Mouse (Mus musculus) liver, embryonic 14.5 days (tissue): ENCODE measurements at regions not wholly inside any gene's neighbourhood (a gene's known extent, or its start where the extent isn't known, plus 50 kb on each side); places are given as distances from the start of the nearest gene placed in this dataset.

Source experiments
- ATAC-seq: fragments of 200-750 bp; cut with Nextera tagmentation; 2 replicates; pipeline ENCODE4 v1.8.0; 2017; ENCODE audit warnings: moderate number of reproducible peaks, mild to moderate bottlenecking, moderate library complexity; ENCODE audit not compliant: insufficient read depth
- DNase-seq, 3 experiments: peaks; one replicate each; pipeline ENCODE4 v3.0.0-alpha.2; 2012 to 2013; ENCODE audit warnings: low read depth in 3 of 3, low spot score in 3 of 3
- H3K27ac ChIP-seq: fragments of 300-500 bp; sonication (generic); 2 replicates; pipeline ENCODE4 v1.5.1; 2014; ENCODE audit warnings: moderate library complexity, mild to moderate bottlenecking, control low read depth, inconsistent platforms
- H3K27me3 ChIP-seq: fragments of 300-500 bp; sonication (generic); 2 replicates; pipeline ENCODE4 v1.6.1; 2014; ENCODE audit warnings: mild to moderate bottlenecking, low read length, moderate library complexity; ENCODE audit not compliant: control insufficient read depth, insufficient read depth
- H3K36me3 ChIP-seq: fragments of 300-500 bp; sonication (generic); replicated peaks from 2 replicates; pipeline ENCODE4 v1.6.1; 2014; ENCODE audit warnings: low read depth; ENCODE audit not compliant: control insufficient read depth, insufficient read depth
- H3K4me1 ChIP-seq, 2 experiments: fragments of 200-500 bp in 1 of 2; fragments of 300-500 bp in 1 of 2; sonication (generic) in 1 of 2; replicated peaks; 2 replicates each; pipeline ENCODE4 v1.6.1; 2012 to 2014; ENCODE audit warnings: antibody characterized with exemption in 1 of 2, inconsistent platforms in 1 of 2, low read length in 1 of 2; ENCODE audit not compliant: control insufficient read depth in 2 of 2, insufficient read depth in 2 of 2
- H3K4me2 ChIP-seq: fragments of 300-500 bp; sonication (generic); 2 replicates; pipeline ENCODE4 v1.6.1; 2014; ENCODE audit warnings: low read depth, mild to moderate bottlenecking, control low read depth, moderate library complexity
- H3K4me3 ChIP-seq, 2 experiments: fragments of 200-500 bp in 1 of 2; fragments of 300-500 bp in 1 of 2; sonication (generic) in 1 of 2; 2 replicates each; pipeline ENCODE4 v1.5.1; 2012 to 2014; ENCODE audit warnings: low read depth in 2 of 2, low read length in 2 of 2, mild to moderate bottlenecking in 2 of 2, control low read depth in 1 of 2, inconsistent platforms in 1 of 2, moderate library complexity in 1 of 2; ENCODE audit not compliant: insufficient read depth in 1 of 2
- H3K9ac ChIP-seq: fragments of 300-500 bp; sonication (generic); replicated peaks from 2 replicates; pipeline ENCODE4 v1.6.1; 2014; ENCODE audit warnings: mild to moderate bottlenecking, control low read depth, moderate library complexity
- H3K9me3 ChIP-seq: fragments of 300-500 bp; sonication (generic); 2 replicates; pipeline ENCODE4 v1.6.1; 2016; ENCODE audit warnings: low read length, mixed read lengths; ENCODE audit not compliant: control insufficient read depth
- CTCF ChIP-seq: IDR thresholded peaks from 2 replicates; pipeline ENCODE4 v1.5.1; 2016; ENCODE audit warnings: antibody characterized with exemption, low read depth, control low read depth
- EP300 ChIP-seq: IDR thresholded peaks from 2 replicates; pipeline ENCODE4 v1.6.1; 2016; ENCODE audit warnings: antibody characterized with exemption, low read depth
- whole genome bisulfite sequencing: fragments of 180-500 bp; shearing (Covaris S2); extraction: QIAGEN DNeasy Blood & Tissue Kit; methylation state at CpG from one replicate; pipeline ENCODE4 v1.1.7; 2014; ENCODE audit not compliant: insufficient replicate concordance; 5-methylcytosine and 5-hydroxymethylcytosine counted together

DNA sequence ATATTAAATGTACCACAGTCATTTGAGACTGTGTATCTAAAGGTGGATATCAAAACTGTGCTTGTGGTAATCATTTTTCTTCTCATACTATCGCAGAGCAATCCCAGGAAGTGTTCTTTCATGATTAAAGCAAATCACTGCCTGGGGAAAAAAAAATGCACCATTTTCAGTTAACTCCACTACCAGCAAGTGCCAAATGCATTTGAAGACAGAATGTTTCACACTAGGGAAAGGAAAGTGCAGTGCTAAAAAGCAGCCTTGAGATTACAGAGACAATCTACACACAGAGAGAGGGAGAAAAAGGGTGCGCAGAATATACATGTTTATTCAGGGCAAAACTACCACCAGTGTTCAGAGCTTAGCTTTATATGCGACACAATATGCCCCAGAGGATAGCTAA lies 291.0 kb downstream of the Dnajb9 start:
- Histone ChIP-seq H3K27ac (no peak overlapping the region), H3K4me3 (no peak overlapping the region), H3K4me1 (no peaks in the 10 kb centered on the region), H3K4me2 (no peak overlapping the region), H3K36me3 (no peaks in the 10 kb centered on the region), H3K27me3 (no peaks in the 10 kb centered on the region), H3K9me3 (no peaks in the 10 kb centered on the region), H3K9ac (no peak overlapping the region)
- TF ChIP-seq CTCF (no peak), EP300 (no peak)
- ATAC-seq, result no peak
- WGBS, result 58% methylated on average over 3 of the region's 3 CpGs
- no peak for DNase-seq

DNA sequence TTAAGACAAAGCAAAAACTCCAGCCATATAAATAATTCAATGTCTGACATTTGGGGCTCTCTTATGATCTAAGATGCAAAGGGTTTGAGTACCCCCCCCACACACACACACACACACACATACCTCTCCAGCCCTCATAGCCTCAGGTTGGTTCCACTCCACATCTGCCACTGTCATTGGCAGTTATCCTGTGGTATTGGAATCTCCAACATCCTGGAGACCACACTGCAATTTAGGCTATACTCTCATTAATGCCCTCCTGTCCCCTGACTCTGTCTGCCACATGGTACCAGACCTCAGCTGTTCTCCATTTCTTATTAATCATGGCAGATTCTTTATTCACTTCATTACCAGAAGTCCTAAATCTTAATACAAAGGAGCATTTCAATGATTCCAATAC lies 293.3 kb downstream of the Dnajb9 start:
- H3K9me3 ChIP-seq, result no peaks in the 10 kb centered on the region
- no peak for ATAC-seq

DNA sequence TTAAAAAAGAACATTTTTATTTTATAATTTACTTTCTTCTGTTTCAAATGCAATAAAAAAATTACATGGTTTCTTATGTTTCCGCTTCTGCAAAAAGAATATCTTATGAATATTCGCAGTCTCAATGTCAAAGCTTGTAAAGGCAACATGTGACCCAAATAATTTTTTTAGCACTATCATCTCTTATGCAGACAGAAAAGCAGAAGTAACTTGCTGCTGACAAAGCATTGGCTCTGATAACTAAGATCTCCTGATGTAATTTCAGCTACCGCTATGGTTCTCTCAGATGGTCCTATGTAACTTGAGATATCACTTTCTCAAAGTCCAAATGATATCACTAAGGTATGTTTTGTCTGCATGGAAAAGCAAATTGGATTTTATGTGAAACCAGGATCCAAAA lies 310.9 kb downstream of the Dnajb9 start:
- Histone ChIP-seq H3K27ac (no peak overlapping the region), H3K27me3 (no peaks in the 10 kb centered on the region), H3K36me3 (no peaks in the 10 kb centered on the region), H3K9ac (no peak overlapping the region), H3K9me3 (no peaks in the 10 kb centered on the region), H3K4me2 (no peak overlapping the region), H3K4me3 (no peak overlapping the region), H3K4me1 (no peaks in the 10 kb centered on the region)
- DNase-seq, result no peak
- no peak for ATAC-seq
- WGBS, result 67% methylated on average over 3 of the region's 3 CpGs
- TF ChIP-seq EP300, result no peak
- TF ChIP-seq CTCF, result no peak

More for the DNA sequence above, 293.3 kb downstream of the Dnajb9 start:
- Histone ChIP-seq H3K9ac (no peak overlapping the region), H3K27me3 (no peaks in the 10 kb centered on the region), H3K4me1 (no peaks in the 10 kb centered on the region), H3K4me2 (no peak overlapping the region), H3K27ac (no peak overlapping the region), H3K36me3 (no peaks in the 10 kb centered on the region), H3K4me3 (no peak overlapping the region)
- TF ChIP-seq CTCF (no peak), EP300 (no peak)
- no peak for DNase-seq

DNA sequence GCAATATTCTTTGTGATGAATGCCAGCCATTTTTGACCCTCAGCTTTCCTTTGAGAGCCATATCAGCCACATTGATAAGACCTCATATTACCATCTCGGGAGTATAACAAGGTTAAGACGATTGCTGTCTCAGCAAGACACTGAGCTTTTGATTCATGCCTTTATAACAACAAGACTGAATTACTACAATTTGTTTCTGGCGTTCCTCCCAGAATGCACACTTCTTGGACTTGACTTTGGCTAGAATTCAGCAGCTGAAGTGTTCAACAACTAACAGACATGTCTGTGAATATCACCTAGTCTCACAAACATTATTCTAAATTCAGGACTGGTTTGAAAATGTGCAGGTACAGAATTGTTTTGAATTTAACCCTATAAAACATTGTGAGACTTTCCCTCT lies 324.5 kb downstream of the Dnajb9 start:
- H3K27me3 ChIP-seq, result no peaks in the 10 kb centered on the region
- DNase-seq, result no peak
- no peak overlapping the region for H3K4me2 ChIP-seq
- no peaks in the 10 kb centered on the region for H3K36me3 ChIP-seq
- H3K9ac ChIP-seq, result no peak overlapping the region
- no peak for ATAC-seq
- no peaks in the 10 kb centered on the region for H3K4me1 ChIP-seq
- no peaks in the 10 kb centered on the region for H3K9me3 ChIP-seq
- no peak overlapping the region for H3K4me3 ChIP-seq
- 54% methylated on average over 3 of the region's 3 CpGs for WGBS
- H3K27ac ChIP-seq, result no peak overlapping the region
- TF ChIP-seq CTCF, result no peak
- no peak for TF ChIP-seq EP300

DNA sequence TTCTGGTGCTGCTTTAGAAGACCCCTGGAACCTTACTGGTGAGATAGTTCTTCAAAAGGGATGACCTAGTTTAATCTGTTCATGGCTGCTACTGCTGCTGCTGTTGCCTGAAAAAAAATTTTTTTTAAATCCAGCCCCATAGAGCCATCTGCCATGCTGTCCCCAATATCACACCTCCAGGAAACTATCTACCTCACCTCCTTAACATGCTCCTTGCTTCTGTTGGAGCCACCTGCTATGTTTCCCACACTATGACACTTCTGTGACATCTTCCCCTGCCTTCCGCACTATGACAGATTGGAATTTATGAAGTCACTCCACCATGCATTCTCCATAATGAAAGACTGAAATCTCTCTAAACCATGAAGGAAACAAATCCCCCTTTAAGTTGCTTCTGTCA lies 349.6 kb downstream of the Dnajb9 start:
- no peak overlapping the region for H3K4me3 ChIP-seq
- H3K9ac ChIP-seq, result no peak overlapping the region
- no peaks in the 10 kb centered on the region for H3K36me3 ChIP-seq
- H3K9me3 ChIP-seq, result no peaks in the 10 kb centered on the region
- TF ChIP-seq EP300, result no peak
- WGBS, result 74% methylated on average over 1 of the region's 1 CpGs
- H3K4me2 ChIP-seq, result no peak overlapping the region
- H3K27ac ChIP-seq, result no peak overlapping the region
- no peaks in the 10 kb centered on the region for H3K4me1 ChIP-seq
- ATAC-seq (no peak), DNase-seq (no peak)
- no peaks in the 10 kb centered on the region for H3K27me3 ChIP-seq

DNA sequence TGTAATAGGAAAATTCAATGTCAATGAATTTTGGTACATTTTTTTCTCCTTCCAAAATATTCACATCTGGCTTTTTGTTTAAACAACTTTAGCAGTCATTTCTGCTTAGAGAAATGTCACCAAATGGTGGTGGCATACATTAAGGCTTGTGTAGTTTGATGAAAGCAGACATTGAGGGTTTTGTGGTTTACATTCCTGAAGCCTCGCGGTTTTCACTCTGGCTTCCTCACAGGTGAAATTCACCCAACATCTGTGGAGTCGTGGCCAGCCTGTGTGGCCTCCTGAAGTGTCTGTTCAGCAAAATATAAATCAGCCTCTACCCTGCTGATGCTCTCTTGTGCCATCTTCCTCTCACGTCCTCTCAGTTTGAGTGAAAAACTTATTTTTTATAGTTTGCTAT lies 353.8 kb downstream of the Dnajb9 start:
- H3K9ac ChIP-seq, result no peak overlapping the region
- no peak overlapping the region for H3K27ac ChIP-seq
- no peak overlapping the region for H3K4me2 ChIP-seq
- no peak overlapping the region for H3K4me3 ChIP-seq
- DNase-seq, result no peak
- H3K9me3 ChIP-seq, result no peaks in the 10 kb centered on the region
- WGBS, result 40% methylated on average over 4 of the region's 4 CpGs
- TF ChIP-seq EP300, result no peak
- no peak for TF ChIP-seq CTCF
- H3K36me3 ChIP-seq, result no peaks in the 10 kb centered on the region
- no peaks in the 10 kb centered on the region for H3K27me3 ChIP-seq
- no peak for ATAC-seq
- no peaks in the 10 kb centered on the region for H3K4me1 ChIP-seq
